Mouse (Mus musculus): ENCODE data around the gene Ncapd3.

Gene Ncapd3

DNA sequence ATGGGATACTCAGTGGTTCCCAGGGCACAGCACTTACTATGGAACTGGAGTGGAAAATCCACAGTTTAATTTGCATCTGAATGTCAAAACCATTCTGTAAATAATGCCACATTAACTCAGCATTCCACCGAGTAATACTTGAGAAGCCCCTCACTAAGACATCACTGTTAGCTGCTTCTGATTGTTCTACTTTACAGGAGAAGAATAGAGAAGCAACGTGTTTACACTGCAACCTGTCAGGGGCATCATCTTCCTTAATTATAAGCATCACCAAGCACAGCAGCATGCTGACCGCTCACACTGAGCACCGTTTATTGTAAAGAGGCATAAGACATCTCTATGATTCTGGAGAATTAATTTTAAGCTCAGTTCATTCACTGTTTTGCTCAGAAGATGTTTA lies 93.0 kb downstream of the Ncapd3 start:
- no peak for DNase-seq (ENCODE audit: low spot score in 2 of 2)

DNA sequence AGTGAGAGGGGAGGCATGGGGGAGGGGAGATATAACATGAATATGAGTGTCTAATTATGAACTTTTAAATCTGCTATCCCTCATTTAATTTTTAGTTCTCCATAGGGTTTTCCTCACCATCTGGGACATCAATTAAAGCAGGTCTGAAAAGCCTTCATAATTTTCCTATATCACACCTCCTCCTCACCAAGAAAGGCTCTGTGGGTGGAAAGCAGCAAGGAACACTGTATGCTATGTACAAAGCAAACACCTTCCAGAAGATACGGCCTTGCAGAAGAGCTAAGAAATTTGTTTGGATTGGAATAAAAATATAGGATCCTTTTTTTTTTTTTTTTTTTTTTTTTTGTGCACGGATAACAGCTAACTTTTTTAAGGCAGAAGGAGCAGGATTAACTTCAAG lies 94.0 kb downstream of the Ncapd3 start:
- DNase-seq (ENCODE audit: low spot score in 2 of 2): no peak

DNA sequence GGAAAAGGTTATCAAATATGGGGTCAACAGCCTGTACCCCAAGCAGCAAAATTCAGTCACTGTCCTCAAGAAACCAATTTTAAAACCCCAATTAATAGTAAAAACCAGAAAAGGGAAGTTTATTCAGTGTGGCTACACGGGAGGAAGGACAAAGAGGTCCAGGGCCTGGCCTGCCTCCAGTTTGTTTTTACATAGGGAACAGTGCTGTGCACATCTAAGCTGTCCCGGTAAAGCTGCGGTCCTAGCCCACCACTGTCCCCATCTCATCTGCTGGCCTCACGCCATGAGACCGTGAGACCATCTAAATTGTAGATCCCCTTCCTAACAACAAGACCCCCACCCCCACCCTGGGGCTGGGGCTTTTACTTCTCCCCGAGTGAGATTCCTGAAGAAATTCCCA lies 95.5 kb downstream of the Ncapd3 start:
- no peak for DNase-seq (ENCODE audit: low spot score in 2 of 2)

DNA sequence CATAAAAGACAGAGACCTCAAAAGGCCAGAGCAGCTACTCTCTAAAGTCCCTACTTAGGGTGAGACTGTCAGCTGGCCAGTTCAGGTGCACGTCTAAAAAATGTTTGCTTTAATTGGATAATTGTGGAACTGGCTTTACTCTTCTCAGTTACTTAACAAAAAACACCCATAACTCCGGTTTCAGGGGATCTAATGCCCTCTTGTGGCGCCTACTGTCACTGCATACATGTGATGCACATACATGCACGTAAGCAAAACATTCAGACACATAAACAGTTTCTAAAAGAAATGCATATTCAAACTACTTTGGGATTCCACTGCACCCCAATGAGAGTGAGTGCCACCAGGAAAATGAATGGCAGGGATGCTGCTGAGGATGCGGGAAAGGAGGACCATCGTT lies 96.6 kb downstream of the Ncapd3 start:
- no peak for DNase-seq (ENCODE audit: low spot score in 2 of 2)

DNA sequence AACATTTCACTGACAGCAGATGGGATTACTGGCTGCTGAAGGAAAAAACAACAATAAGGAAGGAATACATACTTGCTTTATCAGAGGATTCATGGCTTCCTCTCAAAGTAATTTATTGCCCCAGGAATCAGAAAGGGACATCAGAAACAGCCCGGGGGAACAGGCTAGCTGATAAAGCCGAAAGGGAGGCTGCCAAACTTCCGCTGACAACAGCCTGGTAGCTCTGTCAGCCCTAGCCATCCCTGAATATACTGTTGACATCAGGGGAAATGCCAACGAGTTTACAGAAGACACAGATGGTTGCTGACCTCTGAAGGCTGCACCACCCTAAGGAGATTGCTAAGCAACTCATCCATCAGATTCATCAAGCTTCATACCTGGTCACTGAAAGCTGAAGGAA lies 98.7 kb downstream of the Ncapd3 start:
- DNase-seq (ENCODE audit: low spot score in 2 of 2): no peak

DNA sequence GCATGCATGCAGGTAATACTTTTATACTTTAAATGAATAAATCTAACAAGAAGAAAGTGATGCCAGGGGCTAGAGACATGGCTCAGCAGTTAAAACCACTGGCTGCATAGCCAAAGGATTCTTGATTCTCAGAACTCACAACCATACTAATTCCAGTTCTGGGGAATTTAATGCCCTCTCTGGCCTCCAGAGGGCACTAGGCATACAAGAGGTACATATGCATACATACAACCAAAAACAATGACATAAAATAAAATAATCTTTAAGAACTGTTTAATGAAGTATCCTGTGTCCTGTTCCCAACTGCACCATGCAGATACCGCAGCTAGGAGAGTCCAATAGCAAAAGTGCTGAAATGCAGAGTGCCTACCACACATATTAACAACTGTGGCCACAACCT lies 104.4 kb downstream of the Ncapd3 start:
- no peak for DNase-seq (ENCODE audit: low spot score in 2 of 2)

DNA sequence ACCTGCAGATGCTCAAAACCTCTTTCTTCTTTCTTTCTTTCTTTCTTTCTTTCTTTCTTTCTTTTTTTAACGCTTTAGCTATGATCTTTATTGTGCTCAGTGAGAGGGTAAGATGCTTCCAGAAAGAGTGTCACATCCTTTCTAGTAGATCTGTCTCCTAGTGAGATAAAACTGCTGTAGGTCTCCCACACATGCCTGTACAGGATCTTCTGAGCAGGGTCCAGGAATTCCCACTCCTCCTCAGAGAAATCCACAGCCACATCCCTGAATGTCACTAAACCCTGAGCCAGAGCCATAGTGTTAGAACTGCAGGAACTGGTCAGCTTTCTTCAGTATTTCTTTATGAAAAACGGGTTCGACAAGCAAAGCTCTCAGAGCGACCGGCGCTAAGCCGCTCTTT lies 105.4 kb downstream of the Ncapd3 start:
- DNase-seq (ENCODE audit: low spot score in 2 of 2): no peak

DNA sequence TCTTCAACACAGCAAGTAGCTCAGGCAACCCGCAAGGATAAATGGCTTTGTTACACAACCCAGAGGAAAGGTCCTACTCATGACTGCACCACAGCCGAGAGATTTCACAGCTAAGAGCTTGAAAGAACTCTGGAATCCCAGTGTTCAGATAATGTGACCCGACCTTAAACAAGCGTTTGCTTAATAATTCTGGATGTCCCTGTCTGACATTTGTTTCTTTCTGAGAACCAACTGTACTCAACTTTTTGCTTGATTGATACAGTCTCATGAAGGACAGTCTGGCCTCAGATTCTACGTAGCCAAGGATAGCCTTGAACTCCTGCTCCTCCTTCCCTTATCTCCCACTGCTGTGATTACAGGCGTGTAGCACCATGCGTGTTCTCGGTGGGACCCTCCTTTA lies 106.7 kb downstream of the Ncapd3 start:
- DNase-seq (ENCODE audit: low spot score in 2 of 2): no peak

DNA sequence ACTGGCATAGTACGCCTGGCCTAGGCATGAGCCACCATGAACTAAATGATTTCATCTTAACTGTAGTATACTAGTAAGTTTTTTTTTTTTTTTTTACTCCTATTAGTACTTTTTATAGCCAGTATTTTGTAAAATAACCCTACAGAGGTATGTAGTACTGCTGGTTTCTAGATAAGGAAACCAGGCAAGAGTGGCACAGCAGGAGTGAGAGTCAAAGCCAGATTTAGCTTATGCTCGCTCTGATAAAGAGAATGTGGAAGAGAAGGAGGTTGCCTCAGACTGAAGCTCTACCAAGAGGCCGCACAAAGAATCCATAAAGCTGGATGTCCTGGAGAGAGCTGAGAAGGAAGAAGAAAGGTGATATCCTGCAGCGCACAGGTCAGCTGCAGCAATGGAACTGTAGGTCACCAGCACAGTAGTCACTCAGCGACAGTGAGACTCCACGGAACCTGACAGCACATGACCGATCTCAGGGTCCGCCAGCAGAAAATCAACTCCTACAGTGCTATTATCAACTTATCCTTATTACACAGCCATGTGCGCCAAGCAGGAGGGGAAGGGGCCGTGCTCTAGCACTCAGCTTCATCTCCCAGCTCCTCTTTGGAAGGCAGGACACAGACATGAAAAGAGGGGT lies 110.6 kb downstream of the Ncapd3 start:
- no peak for DNase-seq (ENCODE audit: low spot score in 2 of 2)

DNA sequence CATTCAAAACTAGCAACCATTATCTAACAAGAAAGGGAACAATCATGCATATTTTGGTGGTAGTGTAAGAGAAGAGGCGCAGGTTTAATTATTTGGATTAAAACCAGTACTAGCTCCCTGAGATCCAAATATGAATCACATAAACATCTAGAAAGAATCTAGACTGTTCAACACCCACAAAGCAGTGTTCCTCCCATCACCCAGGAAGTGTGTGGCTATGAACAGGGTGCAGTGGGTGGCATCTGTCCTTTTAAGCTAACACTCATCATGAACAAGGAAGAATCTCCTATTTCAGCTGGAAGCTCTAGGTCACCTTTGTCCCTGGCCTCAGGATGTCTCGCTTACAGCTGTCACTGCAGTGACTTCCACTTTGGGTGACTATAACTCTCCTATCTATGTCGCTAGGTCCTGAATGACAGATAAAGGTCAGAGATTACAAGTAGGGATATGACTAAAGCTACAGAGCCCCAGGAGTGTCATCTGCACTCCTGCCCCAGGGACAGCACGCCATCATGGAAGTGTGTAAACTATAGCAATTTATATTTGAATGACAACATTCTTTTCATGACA lies 114.4 kb downstream of the Ncapd3 start:
- DNase-seq (ENCODE audit: low spot score in 2 of 2): no peak
